Mouse (Mus musculus) hindbrain, embryonic 10.5 days (tissue): ENCODE results near the gene Wipf3. TPM values are rescaled to one million over a fixed set of nuclear protein-coding genes. Genes with fewer than 3 reads are reported as not detected.

Source experiments
- DNase-seq: peaks from one replicate; pipeline ENCODE4 v3.0.0-alpha.2; 2017; ENCODE audit warnings: low spot score
- H3K27ac ChIP-seq: fragments of 300-500 bp; sonication (generic); 2 replicates; pipeline ENCODE4 v1.5.1; 2016; ENCODE audit warnings: mild to moderate bottlenecking, moderate library complexity
- H3K27me3 ChIP-seq: fragments of 300-500 bp; sonication (generic); 2 replicates; pipeline ENCODE4 v1.6.1; 2016; ENCODE audit warnings: mild to moderate bottlenecking; ENCODE audit not compliant: poor library complexity, insufficient read depth, severe bottlenecking
- H3K36me3 ChIP-seq: fragments of 300-500 bp; sonication (generic); 2 replicates; pipeline ENCODE4 v1.6.1; 2016; ENCODE audit warnings: mild to moderate bottlenecking, moderate library complexity
- H3K4me1 ChIP-seq: fragments of 300-500 bp; sonication (generic); replicated peaks from 2 replicates; pipeline ENCODE4 v1.6.1; 2016; ENCODE audit warnings: mild to moderate bottlenecking
- H3K4me3 ChIP-seq: fragments of 300-500 bp; sonication (generic); 2 replicates; pipeline ENCODE4 v1.5.1; 2016; ENCODE audit warnings: mild to moderate bottlenecking, moderate library complexity
- H3K9me3 ChIP-seq: fragments of 300-500 bp; sonication (generic); 2 replicates; pipeline ENCODE4 v1.6.1; 2016; ENCODE audit warnings: mild to moderate bottlenecking, moderate library complexity
- WGBS: fragments of 180-500 bp; shearing (Covaris S2); methylation state at CpG from one replicate; pipeline ENCODE4 v1.1.7; 2016; 5-methylcytosine and 5-hydroxymethylcytosine counted together
- polyA plus RNA-seq: library from polyadenylated mRNA; unstranded; fragments of >200 nt; fragmentation: Nextera tagmentation; extraction: Ambion mirVana; gene quantifications from 2 replicates; pipeline ENCODE4 v1.2.1, GENCODE M21; 2016

Wipf3 gene
- polyA plus RNA-seq, 1 experiment from 2014 or later = 0.77 TPM

GRCm38 (mm10) chr6:54435663-54436062 lies 6.3 kb downstream of the Wipf3 start:
- Histone ChIP-seq H3K36me3 (no peaks in the 10 kb centered on the region), H3K27ac (no peak overlapping the region), H3K27me3 (peaks cover 16% of the 10 kb centered on the region), H3K4me3 (no peak overlapping the region), H3K9me3 (no peaks in the 10 kb centered on the region), H3K4me1 (peaks cover 41% of the 10 kb centered on the region)
- no peak for DNase-seq
- WGBS = 47% methylated on average over 7 of the region's 7 CpGs

GRCm38 (mm10) chr6:54436286-54436685 lies 6.9 kb downstream of the Wipf3 start:
- H3K4me1 ChIP-seq = peaks cover 41% of the 10 kb centered on the region
- H3K27me3 ChIP-seq = peaks cover 10% of the 10 kb centered on the region
- no peaks in the 10 kb centered on the region for H3K9me3 ChIP-seq
- 79% methylated on average over 5 of the region's 5 CpGs for WGBS
- H3K27ac ChIP-seq = no peak overlapping the region
- H3K4me3 ChIP-seq = no peak overlapping the region
- H3K36me3 ChIP-seq = no peaks in the 10 kb centered on the region
- no peak for DNase-seq

- Histone ChIP-seq H3K4me1 (peaks cover 22% of the 10 kb centered on the region), H3K36me3 (no peaks in the 10 kb centered on the region), H3K9me3 (no peaks in the 10 kb centered on the region), H3K4me3 (no peak overlapping the region), H3K27me3 (no peaks in the 10 kb centered on the region), H3K27ac (no peak overlapping the region)
- WGBS = 80% methylated on average over 4 of the region's 4 CpGs
- DNase-seq = no peak
These were observed 9.1 kb downstream of the Wipf3 start for GRCm38 (mm10) chr6:54438510-54438909.

- Histone ChIP-seq H3K9me3 (no peaks in the 10 kb centered on the region), H3K27ac (no peak overlapping the region), H3K4me3 (no peak overlapping the region), H3K27me3 (no peaks in the 10 kb centered on the region), H3K36me3 (no peaks in the 10 kb centered on the region), H3K4me1 (peaks cover 12% of the 10 kb centered on the region)
- DNase-seq = no peak
- 94% methylated on average over 6 of the region's 6 CpGs for whole genome bisulfite sequencing
These were observed 11.3 kb downstream of the Wipf3 start for GRCm38 (mm10) chr6:54440658-54441057.

GRCm38 (mm10) chr6:54443657-54444056 lies 14.3 kb downstream of the Wipf3 start:
- H3K9me3 ChIP-seq = no peaks in the 10 kb centered on the region
- DNase-seq = no peak
- H3K36me3 ChIP-seq = no peaks in the 10 kb centered on the region
- H3K4me1 ChIP-seq = peaks cover 4% of the 10 kb centered on the region
- H3K27me3 ChIP-seq = no peaks in the 10 kb centered on the region
- no peak overlapping the region for H3K4me3 ChIP-seq
- H3K27ac ChIP-seq = no peak overlapping the region
- 83% methylated on average over 4 of the region's 4 CpGs for WGBS

GRCm38 (mm10) chr6:54444086-54444485 lies 14.7 kb downstream of the Wipf3 start:
- peaks cover 4% of the 10 kb centered on the region for H3K4me1 ChIP-seq
- no peak overlapping the region for H3K27ac ChIP-seq
- H3K36me3 ChIP-seq = no peaks in the 10 kb centered on the region
- DNase-seq = no peak
- no peaks in the 10 kb centered on the region for H3K9me3 ChIP-seq
- H3K4me3 ChIP-seq = no peak overlapping the region
- WGBS = 75% methylated on average over 7 of the region's 7 CpGs
- H3K27me3 ChIP-seq = no peaks in the 10 kb centered on the region

- no peaks in the 10 kb centered on the region for H3K9me3 ChIP-seq
- no peak overlapping the region for H3K4me3 ChIP-seq
- H3K4me1 ChIP-seq = peaks cover 4% of the 10 kb centered on the region
- H3K27ac ChIP-seq = no peak overlapping the region
- WGBS = 84% methylated on average over 7 of the region's 7 CpGs
- H3K27me3 ChIP-seq = no peaks in the 10 kb centered on the region
- no peak for DNase-seq
- no peaks in the 10 kb centered on the region for H3K36me3 ChIP-seq
These were observed 15.9 kb downstream of the Wipf3 start for GRCm38 (mm10) chr6:54445249-54445818.

- H3K27ac ChIP-seq = no peak overlapping the region
- no peak for DNase-seq
- no peaks in the 10 kb centered on the region for H3K27me3 ChIP-seq
- 88% methylated on average over 4 of the region's 4 CpGs for WGBS
- no peak overlapping the region for H3K4me3 ChIP-seq
- peaks cover 4% of the 10 kb centered on the region for H3K4me1 ChIP-seq
- H3K36me3 ChIP-seq = no peaks in the 10 kb centered on the region
- no peaks in the 10 kb centered on the region for H3K9me3 ChIP-seq
These were observed 17.9 kb downstream of the Wipf3 start for GRCm38 (mm10) chr6:54447353-54447752.

GRCm38 (mm10) chr6:54459661-54460060 lies 30.3 kb downstream of the Wipf3 start:
- no peak for DNase-seq
- no peak overlapping the region for H3K27ac ChIP-seq
- no peaks in the 10 kb centered on the region for H3K27me3 ChIP-seq
- no peak overlapping the region for H3K4me3 ChIP-seq
- 0 out of 2 replicates have a peak, but pooled peaks cover 4% of the 10 kb centered on the region for H3K4me1 ChIP-seq
- H3K36me3 ChIP-seq = no peaks in the 10 kb centered on the region
- H3K9me3 ChIP-seq = no peaks in the 10 kb centered on the region
- WGBS = 78% methylated on average over 7 of the region's 7 CpGs

- no peaks in the 10 kb centered on the region for H3K36me3 ChIP-seq
- H3K27me3 ChIP-seq = no peaks in the 10 kb centered on the region
- no peak overlapping the region for H3K4me3 ChIP-seq
- no peak overlapping the region for H3K27ac ChIP-seq
- DNase-seq = no peak
- 0 out of 2 replicates have a peak, but pooled peaks cover 4% of the 10 kb centered on the region for H3K4me1 ChIP-seq
- H3K9me3 ChIP-seq = no peaks in the 10 kb centered on the region
- WGBS = 79% methylated on average over 6 of the region's 6 CpGs
These were observed 30.9 kb downstream of the Wipf3 start for GRCm38 (mm10) chr6:54460172-54460914.

- no peaks in the 10 kb centered on the region for H3K36me3 ChIP-seq
- WGBS = 78% methylated on average over 13 of the region's 13 CpGs
- DNase-seq = no peak
- H3K4me1 ChIP-seq = 0 out of 2 replicates have a peak, but pooled peaks cover 4% of the 10 kb centered on the region
- no peak overlapping the region for H3K4me3 ChIP-seq
- H3K27me3 ChIP-seq = no peaks in the 10 kb centered on the region
- no peaks in the 10 kb centered on the region for H3K9me3 ChIP-seq
- H3K27ac ChIP-seq = no peak overlapping the region
These were observed 31.7 kb downstream of the Wipf3 start for GRCm38 (mm10) chr6:54460915-54461671.

GRCm38 (mm10) chr6:54462766-54463165 lies 33.4 kb downstream of the Wipf3 start:
- no peaks in the 10 kb centered on the region for H3K27me3 ChIP-seq
- H3K36me3 ChIP-seq = no peaks in the 10 kb centered on the region
- DNase-seq = no peak
- H3K4me1 ChIP-seq = 0 out of 2 replicates have a peak, but pooled peaks cover 4% of the 10 kb centered on the region
- 89% methylated on average over 6 of the region's 6 CpGs for WGBS
- no peak overlapping the region for H3K27ac ChIP-seq
- H3K4me3 ChIP-seq = no peak overlapping the region
- H3K9me3 ChIP-seq = no peaks in the 10 kb centered on the region
